Mouse (Mus musculus) cerebellum, adult 2 months (tissue): ENCODE measurements around the gene Zfp467.

Experiments used
- CTCF ChIP-seq: fragments of 200-500 bp; IDR thresholded peaks from 2 replicates; pipeline ENCODE4 v1.5.1; 2011; ENCODE audit warnings: low read depth, mild to moderate bottlenecking, control low read depth, low read length, moderate library complexity, borderline replicate concordance; ENCODE audit not compliant: insufficient read depth
- POLR2A ChIP-seq: fragments of 200-500 bp; IDR thresholded peaks from 2 replicates; pipeline ENCODE4 v1.6.1; 2011; ENCODE audit warnings: low read length, control low read depth, borderline replicate concordance; ENCODE audit not compliant: insufficient read depth

DNA sequence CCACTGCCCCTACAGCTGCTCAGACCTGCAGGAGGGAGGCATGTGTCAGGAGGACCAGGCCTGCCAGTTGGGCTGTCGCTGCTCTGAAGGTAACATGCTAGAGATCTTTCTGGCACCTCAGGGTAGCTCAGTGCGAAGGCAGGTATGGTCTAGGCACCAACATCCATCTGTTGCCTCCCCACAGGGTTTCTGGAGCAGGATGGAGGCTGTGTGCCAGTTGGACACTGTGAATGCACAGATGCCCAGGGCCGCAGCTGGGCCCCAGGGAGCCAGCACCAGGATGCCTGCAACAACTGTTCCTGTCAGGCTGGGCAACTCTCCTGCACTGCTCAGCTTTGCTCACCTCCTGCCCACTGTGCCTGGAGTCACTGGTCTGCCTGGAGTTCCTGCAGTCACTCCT is 44.1 kb upstream of the Zfp467 start:
- TF ChIP-seq POLR2A = no peak
- no peak for TF ChIP-seq CTCF
